Mouse (Mus musculus): ENCODE results near the gene Arl6ip1.

Arl6ip1 gene

DNA sequence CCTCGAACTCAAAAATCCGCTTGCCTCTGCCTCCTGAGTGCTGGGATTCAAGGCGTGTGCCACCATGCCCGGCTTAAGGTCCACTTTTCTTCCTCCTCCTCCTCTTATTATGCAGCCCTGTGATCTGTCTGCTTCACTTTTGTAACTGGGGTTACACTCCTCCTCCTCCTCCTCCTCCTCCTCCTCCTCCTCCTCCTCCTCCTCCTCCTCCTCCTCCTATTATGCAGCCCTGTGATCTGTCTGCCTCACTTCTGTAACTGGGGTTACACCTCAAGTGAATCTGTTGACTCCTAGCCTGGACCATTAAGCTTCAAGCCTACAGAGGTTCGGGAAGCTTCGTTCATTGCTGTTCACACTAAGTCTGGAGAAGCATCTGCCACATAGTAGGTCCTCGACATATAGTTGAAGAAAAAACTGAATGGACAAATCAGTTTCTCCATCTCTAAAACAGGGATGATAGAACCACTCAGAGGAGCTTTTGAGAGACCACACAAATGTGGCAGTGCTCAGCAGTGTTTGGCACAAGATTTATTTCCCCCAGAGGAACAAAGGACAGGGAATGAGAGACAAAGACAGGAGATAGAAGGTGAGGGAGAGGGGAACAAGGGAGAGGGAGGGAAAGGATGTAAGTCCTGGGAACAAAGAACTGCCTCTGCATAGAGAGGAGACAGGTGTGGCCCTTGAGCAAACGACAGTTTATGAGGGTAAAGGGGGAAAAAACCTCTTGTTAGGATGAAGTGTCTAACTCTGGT is 12.5 kb downstream of the Arl6ip1 start:
- no peak for DNase-seq (ENCODE audit: low spot score)

GRCm38 (mm10) chr7:118115877-118116568 is 13.4 kb downstream of the Arl6ip1 start, which contains the start of gene Rps15a:
TSS of gene Rps15a (minus strand) at chr7:118116188.
- DNase-seq (ENCODE audit: low spot score), result peak; percentile 85

- no peak for DNase-seq (ENCODE audit: low spot score)
These were observed 14.0 kb downstream of the Arl6ip1 start for GRCm38 (mm10) chr7:118115533-118115876.

DNA sequence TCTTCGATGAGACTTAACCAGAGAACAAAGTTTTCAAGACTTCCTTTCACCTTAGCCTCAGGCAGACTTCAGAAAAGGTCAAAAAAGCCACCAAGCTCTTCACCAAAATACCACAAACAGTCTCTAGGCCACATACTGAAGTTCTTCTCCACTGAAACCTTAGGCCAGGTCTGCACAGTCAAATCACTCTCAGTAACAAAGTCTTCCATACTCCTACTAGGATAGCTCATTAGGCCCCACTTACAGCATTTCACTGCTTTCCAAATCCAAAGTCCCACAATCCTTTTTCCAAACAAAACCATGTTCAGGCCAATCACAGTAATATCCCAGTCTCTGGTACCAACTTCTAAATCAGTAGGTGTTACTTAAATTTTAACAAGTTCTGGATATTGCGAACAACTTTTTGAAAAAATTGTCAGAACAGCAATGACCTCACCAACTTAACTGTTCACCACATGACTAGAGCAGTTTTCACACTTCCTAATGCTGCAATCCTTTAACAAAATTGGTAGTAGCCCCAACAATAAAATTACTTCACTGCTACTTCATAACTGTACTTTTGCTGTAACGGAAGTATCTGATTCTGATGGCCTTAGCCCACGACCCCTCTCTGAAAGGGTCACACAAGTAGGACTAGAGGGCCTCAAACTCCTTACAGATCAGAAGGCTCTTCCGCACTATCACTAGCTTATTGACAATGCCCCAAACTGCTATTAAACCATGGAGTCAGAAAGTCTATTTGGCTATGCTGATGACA is 15.7 kb downstream of the Arl6ip1 start:
- no peak for DNase-seq (ENCODE audit: low spot score)

GRCm38 (mm10) chr7:118111128-118111527 is 18.3 kb downstream of the Arl6ip1 start:
- no peak for DNase-seq (ENCODE audit: low spot score)

DNA sequence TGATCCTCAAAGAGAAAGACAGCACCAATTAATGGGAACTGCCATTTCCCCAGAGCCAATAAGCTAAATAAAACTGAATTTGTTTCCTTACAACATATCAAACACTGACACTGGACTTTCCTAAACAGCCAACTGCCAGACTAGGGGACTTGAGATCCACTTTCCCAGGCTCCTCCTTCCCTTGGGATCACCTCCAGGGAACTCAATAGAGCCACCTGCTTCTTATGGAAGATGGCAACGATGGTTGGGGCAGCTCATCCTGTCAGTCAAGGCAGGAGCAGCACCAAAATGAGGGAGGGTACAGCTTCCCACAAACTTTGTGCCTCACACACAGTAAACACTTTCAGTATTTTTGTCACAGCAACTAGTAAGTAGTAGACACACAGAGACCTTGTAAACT is 21.8 kb downstream of the Arl6ip1 start:
- DNase-seq (ENCODE audit: low spot score), result no peak

DNA sequence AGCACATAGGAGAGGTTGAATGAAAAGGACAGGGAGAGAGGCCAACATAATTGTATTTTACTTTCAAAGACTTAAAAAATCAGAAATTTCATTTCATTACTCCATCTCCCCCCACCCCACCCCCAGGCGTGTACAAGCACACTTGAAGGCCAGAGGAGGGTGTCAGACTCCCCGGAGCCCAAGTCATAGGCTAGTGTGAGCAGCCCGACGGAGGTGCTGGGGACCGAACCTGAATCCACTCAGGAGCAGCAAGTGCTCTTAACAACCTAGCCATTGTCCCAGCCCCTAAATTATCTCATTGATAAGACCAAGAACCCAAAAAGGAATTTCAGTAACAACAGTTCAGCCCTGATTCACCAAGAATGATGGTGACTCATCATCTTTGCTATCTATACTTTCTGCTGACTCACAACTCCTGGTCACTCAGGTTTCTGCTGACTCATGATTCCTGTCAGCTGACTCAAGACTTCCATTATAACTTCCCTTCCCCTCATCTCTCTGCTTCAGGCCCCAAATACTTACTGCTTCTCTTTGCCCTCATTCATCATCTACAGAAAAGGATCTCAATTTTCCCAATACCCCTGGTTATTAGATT is 24.9 kb downstream of the Arl6ip1 start:
- DNase-seq (ENCODE audit: low spot score), result no peak

DNA sequence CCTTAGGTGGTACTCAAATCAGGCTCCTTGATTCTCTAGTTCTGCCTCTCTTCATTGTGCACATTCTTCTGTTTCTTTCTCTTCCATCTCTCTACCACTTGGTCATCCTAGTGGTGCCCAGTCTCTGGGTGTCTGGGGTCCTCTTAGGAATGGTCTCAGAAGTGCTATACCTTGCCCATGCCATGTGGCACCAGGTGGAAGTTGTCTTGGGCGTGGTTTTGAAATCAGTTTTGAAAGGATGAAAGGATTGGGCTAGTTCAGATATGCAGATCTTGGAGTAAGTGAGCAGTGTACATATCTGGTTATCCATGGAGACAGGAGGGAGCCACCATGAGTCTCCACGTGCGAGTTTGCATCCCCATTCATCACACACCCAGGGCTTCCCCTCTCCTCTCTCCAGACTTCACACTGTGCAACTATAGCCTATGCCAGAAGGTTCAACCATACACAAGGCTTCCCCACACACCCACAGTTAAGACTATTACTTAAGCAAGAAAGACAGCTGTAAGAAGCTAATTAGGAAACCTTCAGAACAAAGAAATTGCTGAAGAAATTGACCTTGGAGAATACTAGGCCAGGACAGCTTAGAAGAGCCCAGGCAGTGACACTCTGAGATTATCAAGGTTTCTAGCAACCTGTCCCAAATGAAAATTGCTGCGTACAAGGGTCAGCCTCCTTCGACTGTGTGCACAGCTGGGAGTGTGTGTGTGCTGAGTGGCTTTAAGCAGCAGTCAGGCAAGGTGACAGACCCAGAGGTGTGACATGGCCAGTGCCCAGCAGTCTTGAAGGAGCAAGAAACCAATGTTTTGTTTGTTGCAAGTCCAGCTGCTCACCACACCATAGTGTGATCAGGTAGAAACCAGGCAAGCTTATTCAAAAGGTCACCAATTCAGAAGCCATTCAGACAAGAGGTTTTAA is 25.7 kb downstream of the Arl6ip1 start:
- no peak for DNase-seq (ENCODE audit: low spot score)

GRCm38 (mm10) chr7:118102678-118103461 is 26.6 kb downstream of the Arl6ip1 start:
- DNase-seq (ENCODE audit: low spot score), result no peak

GRCm38 (mm10) chr7:118102231-118102630 is 27.2 kb downstream of the Arl6ip1 start:
- DNase-seq (ENCODE audit: low spot score), result no peak

DNA sequence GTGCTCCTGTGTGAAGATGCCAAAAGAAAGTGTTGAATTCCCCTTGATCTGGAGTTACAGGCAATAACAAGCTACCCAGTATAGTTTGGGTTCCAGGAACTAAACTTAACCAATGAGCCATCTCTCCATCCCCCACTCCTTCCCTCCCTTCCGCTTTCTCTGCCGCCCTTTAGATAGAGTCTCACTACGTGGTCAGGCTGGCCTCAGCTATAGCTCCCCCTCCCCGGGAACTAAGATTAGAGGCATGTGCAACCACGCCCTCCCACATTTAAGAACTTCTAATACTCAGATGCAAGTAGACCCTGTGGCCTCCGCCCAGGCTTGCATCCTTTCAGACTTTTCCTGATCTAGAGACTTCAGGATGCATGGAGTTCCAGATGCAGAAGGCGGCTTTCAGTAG is 31.8 kb downstream of the Arl6ip1 start:
- no peak for DNase-seq (ENCODE audit: low spot score)

GRCm38 (mm10) chr7:118079987-118080386 is 49.5 kb downstream of the Arl6ip1 start:
- no peak for DNase-seq (ENCODE audit: low spot score)

DNA sequence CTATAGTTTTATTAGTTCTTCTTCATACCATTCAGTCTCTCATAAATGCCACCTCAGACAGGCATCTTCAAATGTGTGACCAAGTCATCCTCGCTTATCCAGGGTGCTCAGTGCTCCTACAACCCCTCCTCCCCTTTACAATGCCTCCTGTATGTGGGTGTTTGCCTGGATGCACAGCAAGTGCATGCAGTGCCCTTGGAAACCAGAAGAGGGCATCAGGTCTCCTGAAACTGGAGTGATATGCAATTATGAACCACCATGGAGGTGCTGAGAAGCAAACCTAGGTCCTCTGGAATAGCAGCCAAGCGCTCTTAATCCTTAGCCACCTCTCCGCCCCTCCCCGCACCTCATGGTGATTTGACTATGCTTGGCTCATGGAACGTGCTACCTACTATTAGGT is 50.4 kb downstream of the Arl6ip1 start:
- DNase-seq (ENCODE audit: low spot score), result no peak

Data from ovary, postnatal 14 days (tissue).